25 mouse cellular contexts compared by ENCODE assay signal in the genomic region with DNA sequence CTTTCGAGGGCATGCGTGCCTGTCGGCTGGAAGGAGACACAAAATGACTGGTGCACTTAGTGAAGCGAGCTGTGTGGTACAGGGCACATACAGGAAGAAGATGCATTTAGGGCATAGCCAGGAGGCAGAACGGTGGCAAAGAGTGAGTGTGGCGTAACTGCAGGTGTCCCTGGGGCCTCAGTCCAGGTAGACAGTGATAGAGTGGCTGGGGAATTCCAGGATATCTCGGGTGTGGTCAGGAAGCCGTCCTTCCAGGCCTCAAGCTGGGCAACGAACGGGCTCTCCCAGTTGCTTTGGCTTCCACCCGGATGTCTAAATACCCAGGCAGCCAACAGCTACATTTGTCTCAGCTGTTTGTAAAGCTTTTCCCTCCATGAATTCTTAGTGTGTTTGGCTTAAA. TPM values are rescaled to one million over a fixed set of nuclear protein-coding genes. Genes with fewer than 3 reads are reported as not detected.
DNase-seq lines count a peak whose midpoint lies in the region; ATAC-seq and TF ChIP-seq lines count a peak whose summit lies in the region.
"Had no signal": no experiment of that assay in that cellular context is flagged by ENCODE, and none has a peak within 500 bp of the region (broad histone marks: within the 10 kb centered on the region; RNA-seq: fewer than 3 reads in every experiment).

No protein-coding gene starts in this region.

- ATAC-seq in cerebellum, adult (ENCODE audit: insufficient number of reproducible peaks, low FRiP score, low TSS enrichment): no peak
- no peak for ATAC-seq in hindbrain, postnatal 0 days
- no peak for ATAC-seq in hindbrain, embryonic 11.5 days (ENCODE audit: low FRiP score)
- ATAC-seq in neural tube, embryonic 15.5 days (ENCODE audit: low FRiP score): no peak

- H3K4me3 ChIP-seq in hindbrain, postnatal 0 days (ENCODE audit: low read length): no peak overlapping the region
- no peak overlapping the region for H3K4me3 ChIP-seq in hindbrain, embryonic 11.5 days (ENCODE audit: low read depth, low read length)
- H3K4me3 ChIP-seq in neural tube, embryonic 15.5 days (replicated peaks): no peak overlapping the region
- H3K4me3 ChIP-seq: embryonic facial prominence, embryonic 12.5 days; heart, embryonic 10.5 days; hindbrain, embryonic 10.5 days; liver, embryonic 13.5 days; lung, embryonic 15.5 days; neural tube, embryonic 12.5 days had no signal

- H3K4me1 ChIP-seq in hindbrain, postnatal 0 days (ENCODE audit: insufficient read depth, low read length): peaks cover 14% of the 10 kb centered on the region; the same call in 1 of the 2 replicates
- H3K4me1 ChIP-seq in hindbrain, embryonic 11.5 days (replicated peaks; ENCODE audit: control insufficient read depth, insufficient read depth, low read length): peaks cover 10% of the 10 kb centered on the region
- peaks cover 62% of the 10 kb centered on the region for H3K4me1 ChIP-seq in neural tube, embryonic 15.5 days

- peak; percentile 13 for DNase-seq in cerebellum, adult 9-11 months
- DNase-seq in hindbrain, postnatal 0 days (ENCODE audit: low spot score): no peak
- no peak for DNase-seq in hindbrain, embryonic 11.5 days (ENCODE audit: low spot score)
- no peak for DNase-seq in neural tube, embryonic 10.5 days (ENCODE audit: extremely low spot score, low spot score)
- DNase-seq in right cerebral cortex, postnatal 36 days (ENCODE audit: low spot score in 2 of 2): no peak
- no peak for DNase-seq in right cerebral cortex, postnatal 25 days
- DNase-seq: cerebellum, adult 11 months; cerebellum, postnatal 36 days; gastrocnemius, postnatal 14 days; kidney, adult 11 months; layer of hippocampus, adult 9-11 months; liver, embryonic 13.5 days; right cerebral cortex, postnatal 14 days had no signal

- H3K27me3 ChIP-seq in hindbrain, postnatal 0 days (ENCODE audit: insufficient read depth, low read length): no peaks in the 10 kb centered on the region
- no peaks in the 10 kb centered on the region for H3K27me3 ChIP-seq in hindbrain, embryonic 11.5 days (ENCODE audit: control insufficient read depth, insufficient read depth, low read length)
- no peaks in the 10 kb centered on the region for H3K27me3 ChIP-seq in neural tube, embryonic 15.5 days (replicated peaks)
- H3K27me3 ChIP-seq: embryonic facial prominence, embryonic 12.5 days; liver, embryonic 13.5 days; lung, embryonic 15.5 days; neural tube, embryonic 12.5 days had no signal

- H3K4me2 ChIP-seq in hindbrain, postnatal 0 days (ENCODE audit: low read depth, low read length): 0 out of 2 replicates have a peak overlapping the region, but pooled peaks have one; percentile 13
- H3K4me2 ChIP-seq in hindbrain, embryonic 11.5 days (replicated peaks; ENCODE audit: low read depth, low read length): no peak overlapping the region
- H3K4me2 ChIP-seq in neural tube, embryonic 15.5 days: no peak overlapping the region
- H3K4me2 ChIP-seq: embryonic facial prominence, embryonic 12.5 days; liver, embryonic 13.5 days; lung, embryonic 15.5 days; neural tube, embryonic 12.5 days had no signal

- WGBS in hindbrain, postnatal 0 days: 75% methylated on average over 11 of the region's 11 CpGs
- WGBS in hindbrain, embryonic 11.5 days: 89% methylated on average over 11 of the region's 11 CpGs
- WGBS in neural tube, embryonic 15.5 days: 76% methylated on average over 11 of the region's 11 CpGs

- no peaks in the 10 kb centered on the region for H3K9me3 ChIP-seq in hindbrain, postnatal 0 days (ENCODE audit: low read length)
- no peaks in the 10 kb centered on the region for H3K9me3 ChIP-seq in hindbrain, embryonic 11.5 days (ENCODE audit: control insufficient read depth, low read length)
- no peaks in the 10 kb centered on the region for H3K9me3 ChIP-seq in neural tube, embryonic 15.5 days (replicated peaks)
- H3K9me3 ChIP-seq: embryonic facial prominence, embryonic 12.5 days; heart, embryonic 10.5 days; hindbrain, embryonic 10.5 days; liver, embryonic 13.5 days; lung, embryonic 15.5 days; neural tube, embryonic 12.5 days had no signal

- H3K36me3 ChIP-seq in hindbrain, postnatal 0 days (ENCODE audit: insufficient read depth, low read length): peaks cover 20% of the 10 kb centered on the region
- H3K36me3 ChIP-seq in hindbrain, embryonic 11.5 days (ENCODE audit: control insufficient read depth, insufficient read depth, low read length): peaks cover 3% of the 10 kb centered on the region; the same call in 1 of the 2 replicates
- H3K36me3 ChIP-seq in neural tube, embryonic 15.5 days: peaks cover 48% of the 10 kb centered on the region

- H3K27ac ChIP-seq in hindbrain, postnatal 0 days: no peak overlapping the region
- no peak overlapping the region for H3K27ac ChIP-seq in hindbrain, embryonic 11.5 days (ENCODE audit: low read depth, low read length)
- 0 out of 2 replicates have a peak overlapping the region, but pooled peaks have one; percentile 19 for H3K27ac ChIP-seq in neural tube, embryonic 15.5 days (replicated peaks)
- H3K27ac ChIP-seq: embryonic facial prominence, embryonic 12.5 days; heart, embryonic 10.5 days; hindbrain, embryonic 10.5 days; kidney, postnatal 0 days; liver, embryonic 13.5 days; lung, embryonic 15.5 days; neural tube, embryonic 12.5 days had no signal

- no peak for TF ChIP-seq CTCF in hindbrain, postnatal 0 days (IDR thresholded peaks at IDR 0.05; ENCODE audit: low read depth)

- H3K9ac ChIP-seq in hindbrain, postnatal 0 days (replicated peaks; ENCODE audit: low read length): no peak overlapping the region
- H3K9ac ChIP-seq in hindbrain, embryonic 11.5 days (ENCODE audit: low read depth, low read length): no peak overlapping the region
- H3K9ac ChIP-seq in neural tube, embryonic 15.5 days (replicated peaks): no peak overlapping the region
- H3K9ac ChIP-seq: embryonic facial prominence, embryonic 12.5 days; liver, embryonic 13.5 days; lung, embryonic 15.5 days; neural tube, embryonic 12.5 days had no signal

RNA-seq across cellular contexts. Expression of a gene that starts 4.9 kb away (rescaled TPM):
- 182 and 196 TPM in 2 replicates for total RNA-seq in hindbrain, postnatal 0 days (2014; rRNA removed)
- 162 and 163 TPM in 2 replicates for polyA plus RNA-seq in hindbrain, postnatal 0 days (2015; fragmentation: Nextera tagmentation; extraction: Ambion mirVana)
- 124 and 138 TPM in 2 replicates for polyA plus RNA-seq in hindbrain, embryonic 11.5 days (2014; fragmentation: Nextera tagmentation; extraction: Ambion mirVana)
- polyA plus RNA-seq in neural tube, embryonic 15.5 days (2015; fragmentation: Nextera tagmentation; extraction: Ambion mirVana): 152 and 155 TPM in 2 replicates

RNA-seq across cellular contexts. Expression of a gene that starts 12.7 kb away (rescaled TPM):
- total RNA-seq in hindbrain, postnatal 0 days (2014; rRNA removed): 9.0 and 14.0 TPM in 2 replicates
- 29.4 and 31.2 TPM in 2 replicates for polyA plus RNA-seq in hindbrain, postnatal 0 days (2015; fragmentation: Nextera tagmentation; extraction: Ambion mirVana)
- polyA plus RNA-seq in hindbrain, embryonic 11.5 days (2014; fragmentation: Nextera tagmentation; extraction: Ambion mirVana): 43.9 and 48.5 TPM in 2 replicates
- 33.9 and 41.5 TPM in 2 replicates for polyA plus RNA-seq in neural tube, embryonic 15.5 days (2015; fragmentation: Nextera tagmentation; extraction: Ambion mirVana)

RNA-seq across cellular contexts. Expression of a gene that starts 47.4 kb away (rescaled TPM):
- 1.0 and 1.1 TPM in 2 replicates for total RNA-seq in hindbrain, postnatal 0 days (2014; rRNA removed)
- polyA plus RNA-seq in hindbrain, postnatal 0 days (2015; fragmentation: Nextera tagmentation; extraction: Ambion mirVana): 0.57 and 0.65 TPM in 2 replicates
- 0.29 and 0.62 TPM in 2 replicates for polyA plus RNA-seq in hindbrain, embryonic 11.5 days (2014; fragmentation: Nextera tagmentation; extraction: Ambion mirVana)
- 0.50 and 3.6 TPM in 2 replicates for polyA plus RNA-seq in neural tube, embryonic 15.5 days (2015; fragmentation: Nextera tagmentation; extraction: Ambion mirVana)
- total RNA-seq: megakaryocyte-erythroid progenitor cell, adult 5-6 weeks had no signal

RNA-seq across cellular contexts. Expression of a gene that starts 51.3 kb away (rescaled TPM):
- not detected in 2 replicates for total RNA-seq in hindbrain, postnatal 0 days (2014; rRNA removed)
- polyA plus RNA-seq in hindbrain, postnatal 0 days (2015; fragmentation: Nextera tagmentation; extraction: Ambion mirVana): not detected in 2 replicates
- not detected in 2 replicates for polyA plus RNA-seq in hindbrain, embryonic 11.5 days (2014; fragmentation: Nextera tagmentation; extraction: Ambion mirVana)
- polyA plus RNA-seq in neural tube, embryonic 15.5 days (2015; fragmentation: Nextera tagmentation; extraction: Ambion mirVana): not detected in 2 replicates
- total RNA-seq: left cerebral cortex, postnatal 10 days; megakaryocyte-erythroid progenitor cell, adult 5-6 weeks had no signal
- polyA plus RNA-seq: embryonic facial prominence, embryonic 12.5 days; forebrain, embryonic 11.5 days; frontal cortex, adult 2 months; heart, embryonic 10.5 days; hindbrain, embryonic 10.5 days; liver, embryonic 13.5 days; lung, embryonic 15.5 days; neural tube, embryonic 12.5 days had no signal
